Mouse (Mus musculus): ENCODE data around the gene Gm8122. TPM values are rescaled to one million over a fixed set of nuclear protein-coding genes. Genes with fewer than 3 reads are reported as not detected.
"Not testable (repeated sequence)": the region's sequence is repeated elsewhere in the genome, so short reads cannot be mapped to it uniquely, and the experiment has no call there.

Gene Gm8122
- polyA plus RNA-seq, 1 experiment from 2014 or later = not detected

GRCm38 (mm10) chr14:43263421-43263820 lies 28.3 kb upstream of the Gm8122 start:
- not testable (repeated sequence) for ATAC-seq (replicated peaks; ENCODE audit: insufficient number of reproducible peaks, low FRiP score, low TSS enrichment); H3K9me3 ChIP-seq (replicated peaks; ENCODE audit: control insufficient read depth, low read length); H3K36me3 ChIP-seq (ENCODE audit: control insufficient read depth, insufficient read depth, low read length); H3K4me3 ChIP-seq (ENCODE audit: low read depth, low read length); H3K4me2 ChIP-seq; H3K27me3 ChIP-seq (ENCODE audit: control insufficient read depth, insufficient read depth, low read length); H3K4me1 ChIP-seq (ENCODE audit: control insufficient read depth, insufficient read depth, low read length); H3K9ac ChIP-seq (ENCODE audit: low read depth, low read length); H3K27ac ChIP-seq (ENCODE audit: low read depth, low read length)
- 81% methylated on average over 3 of the region's 3 CpGs for WGBS (ENCODE audit: insufficient replicate concordance)

- H3K27me3 ChIP-seq (ENCODE audit: control insufficient read depth, insufficient read depth, low read length); H3K4me3 ChIP-seq (ENCODE audit: low read depth, low read length); ATAC-seq (replicated peaks; ENCODE audit: insufficient number of reproducible peaks, low FRiP score, low TSS enrichment); H3K9ac ChIP-seq (ENCODE audit: low read depth, low read length); H3K4me2 ChIP-seq; H3K9me3 ChIP-seq (replicated peaks; ENCODE audit: control insufficient read depth, low read length); H3K27ac ChIP-seq (ENCODE audit: low read depth, low read length); H3K36me3 ChIP-seq (ENCODE audit: control insufficient read depth, insufficient read depth, low read length); H3K4me1 ChIP-seq (ENCODE audit: control insufficient read depth, insufficient read depth, low read length): not testable (repeated sequence)
- WGBS (ENCODE audit: insufficient replicate concordance) = 82% methylated on average over 2 of the region's 4 CpGs
Measured at GRCm38 (mm10) chr14:43258349-43258748, 23.2 kb upstream of the Gm8122 start, which contains the start of gene Gm8126. TSS of gene Gm8126 (plus strand) at chr14:43258649.

- H3K4me1 ChIP-seq (ENCODE audit: control insufficient read depth, insufficient read depth, low read length); H3K27ac ChIP-seq (ENCODE audit: low read depth, low read length); H3K4me3 ChIP-seq (ENCODE audit: low read depth, low read length); H3K36me3 ChIP-seq (ENCODE audit: control insufficient read depth, insufficient read depth, low read length); ATAC-seq (replicated peaks; ENCODE audit: insufficient number of reproducible peaks, low FRiP score, low TSS enrichment); H3K4me2 ChIP-seq; H3K27me3 ChIP-seq (ENCODE audit: control insufficient read depth, insufficient read depth, low read length); H3K9me3 ChIP-seq (replicated peaks; ENCODE audit: control insufficient read depth, low read length); H3K9ac ChIP-seq (ENCODE audit: low read depth, low read length): not testable (repeated sequence)
- whole genome bisulfite sequencing (ENCODE audit: insufficient replicate concordance) = 81% methylated on average over 1 of the region's 1 CpGs
Measured at GRCm38 (mm10) chr14:43256511-43256910, 21.4 kb upstream of the Gm8122 start.

- H3K27me3 ChIP-seq (ENCODE audit: control insufficient read depth, insufficient read depth, low read length); H3K4me2 ChIP-seq; H3K27ac ChIP-seq (ENCODE audit: low read depth, low read length); H3K9ac ChIP-seq (ENCODE audit: low read depth, low read length); ATAC-seq (replicated peaks; ENCODE audit: insufficient number of reproducible peaks, low FRiP score, low TSS enrichment); H3K9me3 ChIP-seq (replicated peaks; ENCODE audit: control insufficient read depth, low read length); H3K36me3 ChIP-seq (ENCODE audit: control insufficient read depth, insufficient read depth, low read length); H3K4me1 ChIP-seq (ENCODE audit: control insufficient read depth, insufficient read depth, low read length); H3K4me3 ChIP-seq (ENCODE audit: low read depth, low read length): not testable (repeated sequence)
- 16% methylated on average over 5 of the region's 6 CpGs for WGBS (ENCODE audit: insufficient replicate concordance)
Measured at GRCm38 (mm10) chr14:43250549-43251253, 15.6 kb upstream of the Gm8122 start.

GRCm38 (mm10) chr14:43249611-43250170 lies 14.6 kb upstream of the Gm8122 start:
- not testable (repeated sequence) for ATAC-seq (replicated peaks; ENCODE audit: insufficient number of reproducible peaks, low FRiP score, low TSS enrichment); H3K9ac ChIP-seq (ENCODE audit: low read depth, low read length); H3K36me3 ChIP-seq (ENCODE audit: control insufficient read depth, insufficient read depth, low read length); H3K27ac ChIP-seq (ENCODE audit: low read depth, low read length); H3K4me3 ChIP-seq (ENCODE audit: low read depth, low read length); H3K27me3 ChIP-seq (ENCODE audit: control insufficient read depth, insufficient read depth, low read length); H3K4me1 ChIP-seq (ENCODE audit: control insufficient read depth, insufficient read depth, low read length); H3K9me3 ChIP-seq (replicated peaks; ENCODE audit: control insufficient read depth, low read length); H3K4me2 ChIP-seq
- WGBS (ENCODE audit: insufficient replicate concordance) = 21% methylated on average over 9 of the region's 12 CpGs

- H3K4me3 ChIP-seq (ENCODE audit: low read depth, low read length); H3K4me2 ChIP-seq; H3K9me3 ChIP-seq (replicated peaks; ENCODE audit: control insufficient read depth, low read length); ATAC-seq (replicated peaks; ENCODE audit: insufficient number of reproducible peaks, low FRiP score, low TSS enrichment); H3K27ac ChIP-seq (ENCODE audit: low read depth, low read length); H3K4me1 ChIP-seq (ENCODE audit: control insufficient read depth, insufficient read depth, low read length); H3K36me3 ChIP-seq (ENCODE audit: control insufficient read depth, insufficient read depth, low read length); H3K27me3 ChIP-seq (ENCODE audit: control insufficient read depth, insufficient read depth, low read length); H3K9ac ChIP-seq (ENCODE audit: low read depth, low read length): not testable (repeated sequence)
Measured at GRCm38 (mm10) chr14:43237769-43238168, 2.7 kb upstream of the Gm8122 start.

Other genes starting within 250 kb of the Gm8122 start
- gene Gm8082, start 241.7 kb downstream of the Gm8122 start, polyA plus RNA-seq (2014; fragmentation: Nextera tagmentation; extraction: Ambion mirVana) = not detected in 2 replicates
- gene Gm10376, start 219.7 kb downstream of the Gm8122 start, polyA plus RNA-seq (2014; fragmentation: Nextera tagmentation; extraction: Ambion mirVana) = not detected in 2 replicates
- gene Gm8094, start 158.7 kb downstream of the Gm8122 start, polyA plus RNA-seq (2014; fragmentation: Nextera tagmentation; extraction: Ambion mirVana) = not detected in 2 replicates
- gene Gm8104, start 134.7 kb downstream of the Gm8122 start, polyA plus RNA-seq (2014; fragmentation: Nextera tagmentation; extraction: Ambion mirVana) = not detected in 2 replicates
- gene Gm7233, start 55.4 kb downstream of the Gm8122 start, polyA plus RNA-seq (2014; fragmentation: Nextera tagmentation; extraction: Ambion mirVana) = not detected in 2 replicates
- gene Gm8126, start 23.3 kb upstream of the Gm8122 start, polyA plus RNA-seq (2014; fragmentation: Nextera tagmentation; extraction: Ambion mirVana) = not detected in 2 replicates
- not detected in 2 replicates for gene Gm9732, start 39.7 kb upstream of the Gm8122 start, polyA plus RNA-seq (2014; fragmentation: Nextera tagmentation; extraction: Ambion mirVana)
- gene Gm8127, start 58.5 kb upstream of the Gm8122 start, polyA plus RNA-seq (2014; fragmentation: Nextera tagmentation; extraction: Ambion mirVana) = not detected in 2 replicates
- not detected in 2 replicates for gene 1700001F09Rik, start 112.5 kb upstream of the Gm8122 start, polyA plus RNA-seq (2014; fragmentation: Nextera tagmentation; extraction: Ambion mirVana)
- not detected in 2 replicates for gene Gm8138, start 181.0 kb upstream of the Gm8122 start, polyA plus RNA-seq (2014; fragmentation: Nextera tagmentation; extraction: Ambion mirVana)